Mouse (Mus musculus): ENCODE measurements around the gene Pxylp1. TPM values are rescaled to one million over a fixed set of nuclear protein-coding genes. Genes with fewer than 3 reads are reported as not detected.

Gene Pxylp1
- polyA plus RNA-seq, 1 experiment from 2014 or later = 13.8 TPM

GRCm38 (mm10) chr9:96846361-96846760, 46.1 kb downstream of the Pxylp1 start:
- no peaks in the 10 kb centered on the region for H3K27me3 ChIP-seq (ENCODE audit: insufficient read depth, low read length)
- H3K4me1 ChIP-seq (replicated peaks; ENCODE audit: insufficient read depth, low read length) = no peaks in the 10 kb centered on the region
- no peak overlapping the region for H3K4me2 ChIP-seq (ENCODE audit: low read length)
- no peak for TF ChIP-seq CTCF (IDR thresholded peaks at IDR 0.05; ENCODE audit: low read depth)
- WGBS = 89% methylated on average over 8 of the region's 8 CpGs
- no peak overlapping the region for H3K4me3 ChIP-seq (replicated peaks; ENCODE audit: low read depth, low read length)
- ATAC-seq (replicated peaks; ENCODE audit: low FRiP score, low read depth) (no peak), DNase-seq (ENCODE audit: low spot score) (no peak)
- H3K9ac ChIP-seq (ENCODE audit: low read depth, low read length) = no peak overlapping the region
- H3K27ac ChIP-seq = no peak overlapping the region
- H3K9me3 ChIP-seq (replicated peaks; ENCODE audit: low read length) = no peaks in the 10 kb centered on the region
- H3K36me3 ChIP-seq (ENCODE audit: insufficient read depth, low read length) = no peaks in the 10 kb centered on the region

GRCm38 (mm10) chr9:96844798-96845209, 47.7 kb downstream of the Pxylp1 start:
- DNase-seq (ENCODE audit: low spot score) (peak; percentile 46), ATAC-seq (replicated peaks; ENCODE audit: low FRiP score, low read depth) (0 out of 2 replicates have a peak, but pooled peaks have one; percentile 42)
- Histone ChIP-seq H3K9me3 (replicated peaks; ENCODE audit: low read length) (no peaks in the 10 kb centered on the region), H3K4me2 (ENCODE audit: low read length) (no peak overlapping the region), H3K27ac (no peak overlapping the region), H3K36me3 (ENCODE audit: insufficient read depth, low read length) (no peaks in the 10 kb centered on the region), H3K27me3 (ENCODE audit: insufficient read depth, low read length) (no peaks in the 10 kb centered on the region), H3K4me3 (replicated peaks; ENCODE audit: low read depth, low read length) (no peak overlapping the region), H3K4me1 (replicated peaks; ENCODE audit: insufficient read depth, low read length) (no peaks in the 10 kb centered on the region), H3K9ac (ENCODE audit: low read depth, low read length) (no peak overlapping the region)
- no peak for TF ChIP-seq CTCF (IDR thresholded peaks at IDR 0.05; ENCODE audit: low read depth)
- WGBS = 64% methylated on average over 3 of the region's 3 CpGs

- no peak overlapping the region for H3K4me3 ChIP-seq (replicated peaks; ENCODE audit: low read depth, low read length)
- no peak overlapping the region for H3K9ac ChIP-seq (ENCODE audit: low read depth, low read length)
- no peaks in the 10 kb centered on the region for H3K4me1 ChIP-seq (replicated peaks; ENCODE audit: insufficient read depth, low read length)
- H3K9me3 ChIP-seq (replicated peaks; ENCODE audit: low read length) = no peaks in the 10 kb centered on the region
- ATAC-seq (replicated peaks; ENCODE audit: low FRiP score, low read depth) (no peak), DNase-seq (ENCODE audit: low spot score) (no peak)
- no peak for TF ChIP-seq CTCF (IDR thresholded peaks at IDR 0.05; ENCODE audit: low read depth)
- no peaks in the 10 kb centered on the region for H3K27me3 ChIP-seq (ENCODE audit: insufficient read depth, low read length)
- 89% methylated on average over 5 of the region's 5 CpGs for WGBS
- no peak overlapping the region for H3K27ac ChIP-seq
- no peak overlapping the region for H3K4me2 ChIP-seq (ENCODE audit: low read length)
- H3K36me3 ChIP-seq (ENCODE audit: insufficient read depth, low read length) = no peaks in the 10 kb centered on the region
These were observed 53.1 kb downstream of the Pxylp1 start for GRCm38 (mm10) chr9:96839376-96839775.

- H3K9ac ChIP-seq (ENCODE audit: low read depth, low read length) = no peak overlapping the region
- no peaks in the 10 kb centered on the region for H3K9me3 ChIP-seq (replicated peaks; ENCODE audit: low read length)
- TF ChIP-seq CTCF (IDR thresholded peaks at IDR 0.05; ENCODE audit: low read depth) = peak; percentile 74
- ATAC-seq (replicated peaks; ENCODE audit: low FRiP score, low read depth) = peak; percentile 56; the same call in 1 of the 2 replicates
- 34% methylated on average over 10 of the region's 10 CpGs for WGBS
- H3K27ac ChIP-seq = no peak overlapping the region
- no peak overlapping the region for H3K4me3 ChIP-seq (replicated peaks; ENCODE audit: low read depth, low read length)
- H3K4me1 ChIP-seq (replicated peaks; ENCODE audit: insufficient read depth, low read length) = no peaks in the 10 kb centered on the region
- no peak overlapping the region; the same call in 1 of the 2 replicates for H3K4me2 ChIP-seq (ENCODE audit: low read length)
- peak; percentile 79 for DNase-seq (ENCODE audit: low spot score)
- H3K36me3 ChIP-seq (ENCODE audit: insufficient read depth, low read length) = no peaks in the 10 kb centered on the region
- no peaks in the 10 kb centered on the region for H3K27me3 ChIP-seq (ENCODE audit: insufficient read depth, low read length)
These were observed 53.6 kb downstream of the Pxylp1 start for GRCm38 (mm10) chr9:96838864-96839263.

- no peaks in the 10 kb centered on the region for H3K9me3 ChIP-seq (replicated peaks; ENCODE audit: low read length)
- H3K27me3 ChIP-seq (ENCODE audit: insufficient read depth, low read length) = no peaks in the 10 kb centered on the region
- H3K27ac ChIP-seq = no peak overlapping the region
- no peaks in the 10 kb centered on the region for H3K4me1 ChIP-seq (replicated peaks; ENCODE audit: insufficient read depth, low read length)
- ATAC-seq (replicated peaks; ENCODE audit: low FRiP score, low read depth) (no peak), DNase-seq (ENCODE audit: low spot score) (no peak)
- no peak for TF ChIP-seq CTCF (IDR thresholded peaks at IDR 0.05; ENCODE audit: low read depth)
- no peak overlapping the region for H3K4me3 ChIP-seq (replicated peaks; ENCODE audit: low read depth, low read length)
- no peaks in the 10 kb centered on the region for H3K36me3 ChIP-seq (ENCODE audit: insufficient read depth, low read length)
- no peak overlapping the region for H3K4me2 ChIP-seq (ENCODE audit: low read length)
- WGBS = 64% methylated on average over 20 of the region's 20 CpGs
- no peak overlapping the region for H3K9ac ChIP-seq (ENCODE audit: low read depth, low read length)
These were observed 54.6 kb downstream of the Pxylp1 start for GRCm38 (mm10) chr9:96837781-96838420.

GRCm38 (mm10) chr9:96836984-96837383, 55.5 kb downstream of the Pxylp1 start:
- Histone ChIP-seq H3K27me3 (ENCODE audit: insufficient read depth, low read length) (no peaks in the 10 kb centered on the region), H3K9me3 (replicated peaks; ENCODE audit: low read length) (no peaks in the 10 kb centered on the region), H3K4me3 (replicated peaks; ENCODE audit: low read depth, low read length) (no peak overlapping the region), H3K4me1 (replicated peaks; ENCODE audit: insufficient read depth, low read length) (no peaks in the 10 kb centered on the region), H3K4me2 (ENCODE audit: low read length) (no peak overlapping the region), H3K27ac (no peak overlapping the region), H3K9ac (ENCODE audit: low read depth, low read length) (no peak overlapping the region), H3K36me3 (ENCODE audit: insufficient read depth, low read length) (no peaks in the 10 kb centered on the region)
- WGBS = 40% methylated on average over 8 of the region's 8 CpGs
- DNase-seq (ENCODE audit: low spot score) = no peak
- TF ChIP-seq CTCF (IDR thresholded peaks at IDR 0.05; ENCODE audit: low read depth) = no peak
- ATAC-seq (replicated peaks; ENCODE audit: low FRiP score, low read depth) = no peak

All from kidney, postnatal 0 days (tissue).